Mouse (Mus musculus) lung, embryonic 14.5 days (tissue): ENCODE results near the gene Lamc3. TPM values are rescaled to one million over a fixed set of nuclear protein-coding genes. Genes with fewer than 3 reads are reported as not detected.

Source experiments
- ATAC-seq: fragments of 200-750 bp; cut with Nextera tagmentation; 2 replicates; pipeline ENCODE4 v1.8.0; 2017; ENCODE audit warnings: mild to moderate bottlenecking, moderate TSS enrichment, moderate library complexity; ENCODE audit not compliant: insufficient read depth
- DNase-seq: peaks from one replicate; pipeline ENCODE4 v3.0.0-alpha.2; 2015
- H3K27ac ChIP-seq: fragments of 300-500 bp; sonication (generic); 2 replicates; pipeline ENCODE4 v1.5.1; 2014; ENCODE audit warnings: low read depth, mild to moderate bottlenecking, moderate library complexity
- H3K27me3 ChIP-seq: fragments of 300-500 bp; sonication (generic); 2 replicates; pipeline ENCODE4 v1.6.1; 2014; ENCODE audit warnings: low read length, control low read depth; ENCODE audit not compliant: insufficient read depth
- H3K36me3 ChIP-seq: fragments of 300-500 bp; sonication (generic); 2 replicates; pipeline ENCODE4 v1.6.1; 2014; ENCODE audit warnings: control low read depth; ENCODE audit not compliant: insufficient read depth
- H3K4me1 ChIP-seq: fragments of 300-500 bp; sonication (generic); 2 replicates; pipeline ENCODE4 v1.6.1; 2014; ENCODE audit warnings: antibody characterized with exemption, control low read depth; ENCODE audit not compliant: insufficient read depth
- H3K4me2 ChIP-seq: fragments of 300-500 bp; sonication (generic); 2 replicates; pipeline ENCODE4 v1.6.1; 2014; ENCODE audit warnings: mild to moderate bottlenecking
- H3K4me3 ChIP-seq: fragments of 300-500 bp; sonication (generic); 2 replicates; pipeline ENCODE4 v1.5.1; 2014; ENCODE audit warnings: low read depth, low read length
- H3K9ac ChIP-seq: fragments of 300-500 bp; sonication (generic); 2 replicates; pipeline ENCODE4 v1.6.1; 2014
- H3K9me3 ChIP-seq: fragments of 300-500 bp; sonication (generic); 2 replicates; pipeline ENCODE4 v1.6.1; 2016; ENCODE audit warnings: low read depth, low read length, control low read depth
- CTCF ChIP-seq: IDR thresholded peaks from 2 replicates; pipeline ENCODE4 v1.5.1; 2016; ENCODE audit warnings: antibody characterized with exemption, low read depth
- WGBS: fragments of 180-500 bp; shearing (Covaris S2); extraction: QIAGEN DNeasy Blood & Tissue Kit; methylation state at CpG from one replicate; pipeline ENCODE4 v1.1.7; 2014; 5-methylcytosine and 5-hydroxymethylcytosine counted together
- polyA plus RNA-seq: library from polyadenylated mRNA; unstranded; fragments of >200 nt; fragmentation: Nextera tagmentation; extraction: Ambion mirVana; gene quantifications from 2 replicates; pipeline ENCODE4 v1.2.1, GENCODE M21; 2014

The Lamc3 gene
- polyA plus RNA-seq, 1 experiment from 2014 or later: 0.87 TPM

DNA sequence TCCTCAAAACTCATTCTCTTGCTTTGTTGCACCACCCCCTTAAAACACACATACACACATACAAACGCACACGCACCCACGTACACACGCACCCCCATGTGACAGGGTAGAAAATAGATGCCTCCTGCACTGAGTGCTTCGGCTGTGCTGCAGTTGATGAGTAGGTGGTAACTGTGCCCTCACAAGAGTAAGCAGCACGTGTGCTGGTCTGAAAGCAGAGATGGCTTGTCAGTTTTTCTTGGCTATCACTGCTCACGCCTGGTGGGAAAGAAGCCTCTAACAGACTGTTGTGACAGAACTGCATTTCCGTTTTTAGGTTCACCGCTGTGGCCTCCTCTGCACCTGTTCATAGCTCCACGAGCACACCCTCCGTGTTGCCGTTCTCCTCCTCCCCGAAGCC lies 109.0 kb downstream of the Lamc3 start:
- H3K36me3 ChIP-seq: peaks cover 93% of the 10 kb centered on the region
- DNase-seq (no peak), ATAC-seq (no peak)
- TF ChIP-seq CTCF: no peak
- H3K4me1 ChIP-seq: no peaks in the 10 kb centered on the region
- no peaks in the 10 kb centered on the region for H3K27me3 ChIP-seq
- H3K27ac ChIP-seq: no peak overlapping the region
- H3K9me3 ChIP-seq: no peaks in the 10 kb centered on the region
- no peak overlapping the region for H3K4me2 ChIP-seq
- H3K4me3 ChIP-seq: no peak overlapping the region
- H3K9ac ChIP-seq: no peak overlapping the region
- 94% methylated on average over 13 of the region's 13 CpGs for WGBS

Other genes with a start within 250 kb of the Lamc3 start
- not detected in 2 replicates for gene Prdm12, start 247.3 kb upstream of the Lamc3 start, polyA plus RNA-seq
- 65.5 and 70.4 TPM in 2 replicates for gene Exosc2, start 216.6 kb upstream of the Lamc3 start, polyA plus RNA-seq
- gene Abl1, start 198.9 kb upstream of the Lamc3 start, polyA plus RNA-seq: 52.6 and 54.4 TPM in 2 replicates
- gene Qrfp, start 76.7 kb upstream of the Lamc3 start, polyA plus RNA-seq: 0.12 TPM in 1 of 2 replicates, not detected in the other
- gene Fibcd1, start 41.3 kb upstream of the Lamc3 start, polyA plus RNA-seq: 0.07 TPM in 1 of 2 replicates, not detected in the other
- 39.8 and 42.3 TPM in 2 replicates for gene Aif1l, start 62.8 kb downstream of the Lamc3 start, polyA plus RNA-seq
- gene Nup214, start 87.1 kb downstream of the Lamc3 start, polyA plus RNA-seq: 82.4 and 84.6 TPM in 2 replicates
- gene Fam78a, start 197.6 kb downstream of the Lamc3 start, polyA plus RNA-seq: 4.5 and 4.9 TPM in 2 replicates
- gene Plpp7, start 208.2 kb downstream of the Lamc3 start, polyA plus RNA-seq: 2.5 and 3.9 TPM in 2 replicates